Mouse (Mus musculus) left cerebral cortex, postnatal 10 days (tissue): ENCODE measurements around the gene L3mbtl2. TPM values are rescaled to one million over a fixed set of nuclear protein-coding genes. Genes with fewer than 3 reads are reported as not detected.
"Not testable (repeated sequence)": the region's sequence is repeated elsewhere in the genome, so short reads cannot be mapped to it uniquely, and the experiment has no call there.

Source experiments
- DNase-seq, 2 experiments: peaks; one replicate each; pipeline ENCODE4 v3.0.0; 2021 to 2022; ENCODE audit warnings: low spot score in 2 of 2, mixed read lengths in 1 of 2; ENCODE audit errors: extremely low spot score in 1 of 2
- intact Hi-C: fragments of 180-260 bp; cut with DNase I; formaldehyde crosslinking; loops from one replicate; pipeline ENCODE4 v1.15.1; 2025
- total RNA-seq, 2 experiments: library from RNA; stranded (reverse); gene quantifications; 2 replicates each; pipeline ENCODE4 v1.2.3; 2021

The L3mbtl2 gene
- total RNA-seq = 10 to 100 TPM; 35.9 to 37.1 TPM

DNA sequence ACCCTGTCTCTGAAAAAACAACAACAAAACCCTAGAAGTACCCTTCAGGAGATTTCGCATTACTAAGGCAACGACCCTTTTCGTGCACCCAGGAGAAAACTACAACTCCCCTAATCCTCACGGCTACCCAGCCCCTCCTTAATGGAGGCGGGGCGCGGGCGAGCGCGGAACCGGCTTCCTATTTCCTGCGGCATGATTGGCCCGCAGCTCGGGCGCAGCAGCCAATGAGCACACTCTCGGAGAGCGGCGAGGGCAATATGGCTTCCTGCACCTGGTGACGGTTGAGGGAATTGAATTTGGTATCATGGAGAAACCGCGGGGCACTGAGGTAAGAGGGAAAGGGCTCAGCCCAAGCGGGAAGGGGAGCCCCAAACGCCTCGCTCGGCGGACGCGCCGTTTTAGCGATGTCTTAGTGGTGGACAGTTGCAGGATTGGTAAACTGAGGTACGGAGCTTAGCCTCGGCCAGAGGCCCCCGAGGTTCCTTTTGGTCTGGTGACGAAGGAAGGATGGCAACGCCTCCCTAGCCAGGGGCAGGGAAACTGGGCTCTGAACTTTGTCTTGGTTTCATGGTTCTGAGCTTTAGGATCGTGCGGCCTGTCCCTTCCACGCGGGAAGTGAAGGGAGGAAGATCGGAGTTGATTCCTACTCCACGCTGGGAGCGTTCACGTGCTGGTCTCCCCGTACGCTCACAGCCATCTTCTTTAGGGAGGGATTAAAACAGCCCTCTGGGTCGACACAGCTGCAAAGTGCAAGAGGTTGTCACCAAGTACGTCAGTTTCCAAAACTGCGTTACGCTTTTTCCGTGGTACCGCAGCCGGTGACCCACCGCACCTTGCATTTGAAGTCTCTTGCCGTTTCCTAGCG lies at the start of gene L3mbtl2:
L3mbtl2 (plus strand) TSS at position 193 of the 865 bp plus-strand sequence.
- intact Hi-C loops = no loop called here
- peak; percentile 89 to 95 for DNase-seq

- intact Hi-C loops = loop anchor here (5.0 kb wide), 1 partner anchor 37 kb away; no protein-coding TSS in a partner anchor
These were observed 13.9 kb upstream of the L3mbtl2 start for GRCm38 (mm10) chr15:81649516-81650455.

GRCm38 (mm10) chr15:81650636-81651035 lies 13.1 kb upstream of the L3mbtl2 start:
- intact Hi-C loops = no loop called here
- no peak for DNase-seq

More at GRCm38 (mm10) chr15:81649516-81650455, 13.9 kb upstream of the L3mbtl2 start:
- DNase-seq = no peak

- no peak for DNase-seq
- intact Hi-C loops = no loop called here
These were observed 2.0 kb upstream of the L3mbtl2 start for GRCm38 (mm10) chr15:81661701-81662100.

DNA sequence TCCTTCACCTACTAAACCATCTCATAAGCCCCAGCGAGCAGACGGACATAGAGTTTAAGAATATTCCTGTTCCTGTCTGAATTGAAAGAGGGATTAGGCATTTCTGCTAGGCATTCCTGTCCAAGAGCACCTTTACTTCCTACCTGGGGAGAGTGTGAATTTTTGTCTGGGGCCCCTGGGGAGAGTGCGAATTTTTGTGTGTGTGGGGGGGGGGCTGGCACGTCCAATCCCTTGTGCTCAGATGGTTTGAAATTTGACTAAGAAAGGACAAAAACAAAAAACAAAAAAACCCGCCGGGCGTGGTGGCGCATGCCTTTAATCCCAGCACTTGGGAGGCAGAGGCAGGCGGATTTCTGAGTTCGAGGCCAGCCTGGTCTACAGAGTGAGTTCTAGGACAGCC lies 408 bp upstream of the L3mbtl2 start:
- intact Hi-C loops = no loop called here
- DNase-seq = no peak

GRCm38 (mm10) chr15:81666957-81667356 lies 3.3 kb downstream of the L3mbtl2 start:
- no peak for DNase-seq
- intact Hi-C loops = no loop called here

DNA sequence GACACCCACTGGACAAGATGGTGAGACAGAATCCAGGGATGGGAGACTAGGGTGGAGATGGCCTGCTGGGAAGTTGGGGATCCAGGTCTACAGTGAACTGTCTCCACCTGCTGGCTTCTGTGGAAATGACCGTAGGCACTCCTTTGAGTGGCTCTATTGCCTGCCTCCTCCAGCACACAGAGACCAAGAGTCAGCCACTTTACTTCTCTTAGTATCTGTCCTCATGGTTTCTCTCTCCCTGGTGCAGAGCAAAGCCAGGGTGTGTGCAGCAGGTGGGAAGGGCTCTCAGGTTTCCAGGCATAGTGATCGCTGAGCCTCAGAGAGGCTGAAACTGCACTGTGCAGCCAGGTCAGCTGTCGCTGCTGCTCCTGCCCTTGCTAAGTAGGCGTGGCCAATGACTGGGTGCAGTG lies 6.5 kb downstream of the L3mbtl2 start:
- DNase-seq = peak in 1 of 2 experiments; percentile 28
- intact Hi-C loops = no loop called here

DNA sequence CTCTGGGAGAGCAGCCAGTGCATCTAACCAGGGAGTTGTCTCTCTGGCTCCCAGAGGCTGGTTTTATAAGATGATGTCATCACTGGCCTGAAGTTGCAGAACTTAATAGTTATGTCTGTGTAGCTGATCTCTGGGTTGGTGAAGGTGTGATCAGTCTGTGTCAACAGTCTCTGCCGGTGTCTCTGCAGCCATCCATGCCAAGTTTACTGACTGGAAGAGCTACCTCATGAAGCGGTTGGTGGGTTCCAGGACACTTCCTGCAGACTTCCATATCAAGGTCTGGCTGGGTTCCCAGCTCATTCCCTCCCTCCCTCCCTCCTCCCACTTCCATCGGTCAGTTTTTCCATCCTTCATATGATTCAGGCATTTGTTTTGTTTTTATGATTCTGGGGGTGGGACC lies 12.9 kb downstream of the L3mbtl2 start:
- DNase-seq = no peak
- intact Hi-C loops = no loop called here

GRCm38 (mm10) chr15:81680301-81680805 lies 16.7 kb downstream of the L3mbtl2 start:
- intact Hi-C loops = no loop called here

DNA sequence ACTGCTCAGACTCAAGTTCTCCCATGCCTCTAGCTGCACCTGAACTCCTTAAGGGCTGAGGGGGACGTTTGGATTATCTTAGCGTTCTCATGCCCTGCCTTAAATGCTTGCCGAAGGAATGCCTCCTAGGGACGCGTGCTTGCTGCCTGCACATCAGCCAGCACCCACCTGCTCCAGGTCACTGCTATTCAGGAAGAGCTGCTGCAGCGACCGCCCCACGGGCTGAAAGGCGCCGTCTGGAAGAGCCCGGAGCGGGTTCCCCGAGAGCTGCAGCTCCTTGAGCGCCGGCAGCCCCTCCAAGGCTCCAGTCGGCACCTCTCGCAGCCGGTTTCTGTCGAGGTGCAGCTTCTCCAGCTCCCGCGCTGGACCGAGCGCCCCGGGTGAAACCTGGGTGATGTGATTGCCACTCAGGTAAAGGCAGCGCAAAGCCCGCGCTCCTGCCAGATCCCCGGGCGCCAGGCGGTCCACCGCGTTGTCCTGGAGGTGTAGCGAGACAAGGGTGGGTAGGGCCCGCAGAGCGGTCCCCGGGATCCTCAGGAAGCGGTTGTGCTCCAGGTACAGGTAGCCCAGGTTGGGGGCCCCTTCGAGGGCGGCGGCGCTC lies 29.8 kb downstream of the L3mbtl2 start:
- intact Hi-C loops = no loop called here
- no peak for DNase-seq

More at GRCm38 (mm10) chr15:81680301-81680805, 16.7 kb downstream of the L3mbtl2 start:
- DNase-seq = no peak

- peak; percentile 63 to 88 for DNase-seq
- intact Hi-C loops = no loop called here
These were observed 30.5 kb downstream of the L3mbtl2 start for GRCm38 (mm10) chr15:81693967-81694881.

DNA sequence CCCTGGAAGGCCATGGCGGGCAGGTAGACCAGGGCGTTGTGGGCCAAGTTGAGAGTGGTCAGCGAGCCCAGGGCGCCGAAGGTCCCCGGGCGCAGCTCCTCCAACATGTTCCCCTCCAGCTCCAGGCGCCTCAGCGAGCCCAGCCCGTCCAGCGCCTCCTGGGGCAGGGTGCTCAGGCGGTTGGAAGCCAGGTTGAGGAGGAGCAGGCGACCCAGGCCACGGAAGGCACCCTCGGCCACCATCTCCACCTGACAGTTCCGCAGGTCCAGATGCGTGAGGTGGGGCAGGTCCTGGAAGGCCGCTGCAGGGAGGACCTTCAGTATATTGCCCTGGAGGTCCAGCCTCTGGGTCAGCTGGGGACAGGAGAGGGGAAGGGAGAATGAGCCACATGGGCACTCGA lies 31.2 kb downstream of the L3mbtl2 start:
- no peak for DNase-seq
- intact Hi-C loops = no loop called here

GRCm38 (mm10) chr15:81697175-81697574 lies 33.5 kb downstream of the L3mbtl2 start, which contains the start of gene Chadl:
Gene Chadl, minus strand, starts transcription at chr15:81697287.
- DNase-seq = peak; percentile 39 to 72
- intact Hi-C loops = no loop called here

DNA sequence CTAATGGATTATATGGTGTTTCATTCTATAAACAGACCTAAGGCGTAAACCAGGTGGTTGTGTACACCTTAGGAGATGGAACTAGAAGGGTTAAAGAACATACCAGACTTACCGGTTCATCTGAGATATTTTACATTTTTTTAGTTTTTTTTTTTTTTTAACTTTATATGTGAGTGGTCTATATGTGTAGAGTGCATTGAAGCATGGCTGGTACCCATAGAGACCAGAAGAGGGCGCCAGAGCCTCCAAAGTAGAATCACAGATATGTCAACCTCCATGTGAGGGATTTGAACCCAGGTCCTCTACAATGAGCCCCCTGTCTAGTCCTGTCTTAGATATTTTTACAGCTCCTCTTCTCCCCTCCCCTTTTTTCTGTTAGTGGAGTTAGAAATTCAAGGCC lies 34.2 kb downstream of the L3mbtl2 start:
- intact Hi-C loops = no loop called here
- no peak for DNase-seq

GRCm38 (mm10) chr15:81698532-81698931 lies 34.8 kb downstream of the L3mbtl2 start:
- intact Hi-C loops = no loop called here

DNA sequence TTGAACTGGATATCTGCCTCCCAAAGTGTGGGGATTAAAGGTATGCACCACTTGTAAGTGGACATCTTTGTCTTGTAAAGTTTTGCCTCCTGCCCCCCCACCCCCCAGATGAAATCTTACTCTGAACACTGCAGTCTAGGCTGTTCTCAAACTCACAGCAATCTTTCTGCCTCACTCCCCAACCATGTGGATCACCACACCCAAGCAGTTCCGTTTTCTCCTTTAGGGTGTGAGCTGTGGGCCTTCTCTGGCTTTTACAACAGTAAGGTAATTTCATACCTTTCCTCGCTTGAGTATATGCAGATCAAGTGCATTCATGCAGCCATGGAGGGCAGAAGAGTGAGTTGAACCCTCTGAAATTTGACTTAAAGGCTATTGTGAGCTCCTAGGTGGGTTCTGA lies 36.5 kb downstream of the L3mbtl2 start:
- DNase-seq = no peak
- intact Hi-C loops = no loop called here

More at GRCm38 (mm10) chr15:81698532-81698931, 34.8 kb downstream of the L3mbtl2 start:
- DNase-seq = no peak

DNA sequence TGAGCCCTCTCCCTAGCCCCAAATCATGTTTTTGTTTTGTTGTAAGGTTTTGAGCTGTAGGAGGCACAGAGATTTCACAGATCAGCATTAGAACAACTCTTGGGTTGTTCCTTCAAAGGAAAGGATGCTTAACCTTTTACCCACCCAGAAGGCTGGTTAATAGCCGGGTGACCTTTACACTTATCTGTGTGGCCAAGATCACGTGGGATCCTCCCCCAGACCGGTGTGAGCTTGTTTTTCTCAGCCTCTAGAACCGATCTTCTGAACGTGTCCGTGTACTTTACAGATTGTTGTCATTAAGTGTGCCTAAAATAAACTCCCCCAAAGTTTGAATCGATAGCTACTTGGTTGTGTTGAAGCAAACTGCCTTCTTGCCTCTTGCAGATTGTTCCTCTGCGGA lies 36.9 kb downstream of the L3mbtl2 start:
- intact Hi-C loops = no loop called here
- no peak for DNase-seq

GRCm38 (mm10) chr15:81701350-81701749 lies 37.7 kb downstream of the L3mbtl2 start:
- intact Hi-C loops, DNase-seq: not testable (repeated sequence)
